Mouse (Mus musculus) hindbrain, embryonic 15.5 days (tissue): ENCODE results near the gene March6. TPM values are rescaled to one million over a fixed set of nuclear protein-coding genes. Genes with fewer than 3 reads are reported as not detected.
A peak's percentile ranks its signal among the peaks of the same experiment; 100 is the strongest.

Experiments
- ATAC-seq: fragments of 200-750 bp; cut with Nextera tagmentation; 2 replicates; pipeline ENCODE4 v1.8.0; 2017; ENCODE audit warnings: low read depth, moderate number of reproducible peaks, moderate TSS enrichment; ENCODE audit not compliant: low FRiP score
- H3K27ac ChIP-seq: fragments of 300-500 bp; sonication (generic); replicated peaks from 2 replicates; pipeline ENCODE4 v1.5.1; 2015; ENCODE audit warnings: mild to moderate bottlenecking, inconsistent platforms
- H3K27me3 ChIP-seq: fragments of 300-500 bp; sonication (generic); 2 replicates; pipeline ENCODE4 v1.6.1; 2015; ENCODE audit warnings: control low read depth, inconsistent platforms
- H3K36me3 ChIP-seq: fragments of 300-500 bp; sonication (generic); 2 replicates; pipeline ENCODE4 v1.6.1; 2015; ENCODE audit warnings: control low read depth, inconsistent platforms
- H3K4me1 ChIP-seq: fragments of 300-500 bp; sonication (generic); replicated peaks from 2 replicates; pipeline ENCODE4 v1.6.1; 2015; ENCODE audit warnings: control low read depth, inconsistent platforms
- H3K4me2 ChIP-seq: fragments of 300-500 bp; sonication (generic); 2 replicates; pipeline ENCODE4 v1.6.1; 2015; ENCODE audit warnings: moderate library complexity, mild to moderate bottlenecking, inconsistent platforms
- H3K4me3 ChIP-seq: fragments of 300-500 bp; sonication (generic); 2 replicates; pipeline ENCODE4 v1.5.1; 2015; ENCODE audit warnings: mild to moderate bottlenecking, inconsistent platforms
- H3K9ac ChIP-seq: fragments of 300-500 bp; sonication (generic); 2 replicates; pipeline ENCODE4 v1.6.1; 2015; ENCODE audit warnings: inconsistent platforms
- H3K9me3 ChIP-seq: fragments of 300-500 bp; sonication (generic); 2 replicates; pipeline ENCODE4 v1.6.1; 2016; ENCODE audit warnings: control low read depth, inconsistent platforms
- WGBS: fragments of 180-500 bp; shearing (Covaris S2); methylation state at CpG from one replicate; pipeline ENCODE4 v1.1.7; 2015; 5-methylcytosine and 5-hydroxymethylcytosine counted together
- polyA plus RNA-seq: library from polyadenylated mRNA; unstranded; fragments of >200 nt; fragmentation: Nextera tagmentation; extraction: Ambion mirVana; gene quantifications from 2 replicates; pipeline ENCODE4 v1.2.1, GENCODE M21; 2015

March6 gene
- polyA plus RNA-seq, 1 experiment from 2014 or later, result 75.5 TPM

DNA sequence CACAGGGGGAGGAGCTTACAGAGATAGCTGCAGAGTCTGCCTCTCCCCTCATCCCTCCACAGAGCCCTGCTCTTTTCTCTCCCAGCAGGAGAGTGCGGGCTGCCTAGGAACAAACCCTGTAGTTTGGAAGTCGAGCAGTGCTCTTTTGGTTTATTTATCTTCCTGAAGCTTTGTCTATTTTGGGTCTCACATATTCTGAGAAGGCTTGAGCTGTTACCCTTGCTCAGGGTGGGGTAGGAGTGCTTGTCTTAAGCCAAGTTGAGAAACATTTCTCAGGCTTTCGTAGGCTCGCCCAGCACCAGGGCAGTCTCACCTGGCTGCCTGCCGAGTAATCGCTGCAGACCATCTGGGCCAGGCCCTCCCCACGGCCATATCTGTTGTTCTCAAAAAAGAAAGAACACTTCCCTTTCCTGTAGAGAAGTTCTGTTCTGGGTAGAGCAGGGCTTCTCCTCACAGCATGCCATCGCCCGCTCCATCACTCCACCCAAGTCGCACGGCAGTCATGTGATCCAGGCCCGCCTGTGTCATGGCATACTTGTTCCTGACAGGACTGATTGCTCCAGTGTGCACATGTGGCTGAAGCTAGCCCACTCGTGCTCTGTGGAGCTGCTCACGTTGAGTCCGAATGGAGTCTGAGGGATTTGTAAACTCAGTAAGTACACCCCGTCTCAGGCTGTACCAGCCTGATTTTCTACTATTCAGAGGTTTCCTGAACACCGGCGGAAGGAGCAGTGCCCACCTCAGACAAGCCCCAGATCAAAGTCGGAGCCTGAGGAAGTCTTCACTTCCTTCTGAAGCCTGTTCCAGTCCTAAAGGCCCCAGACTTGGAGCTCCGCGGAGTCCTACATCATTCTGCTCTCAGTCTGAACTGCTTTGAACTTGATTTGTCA lies 112.8 kb downstream of the March6 start:
- Histone ChIP-seq H3K4me1 (peaks cover 6% of the 10 kb centered on the region; the same call in 1 of the 2 replicates), H3K9ac (no peak overlapping the region), H3K9me3 (no peaks in the 10 kb centered on the region), H3K4me3 (no peak overlapping the region), H3K36me3 (no peaks in the 10 kb centered on the region), H3K27me3 (no peaks in the 10 kb centered on the region), H3K4me2 (peak overlapping the region; percentile 29), H3K27ac (0 out of 2 replicates have a peak overlapping the region, but pooled peaks have one; percentile 38)
- peak; percentile 63; the same call in 1 of the 2 replicates for ATAC-seq
- WGBS, result 55% methylated on average over 21 of the region's 21 CpGs

DNA sequence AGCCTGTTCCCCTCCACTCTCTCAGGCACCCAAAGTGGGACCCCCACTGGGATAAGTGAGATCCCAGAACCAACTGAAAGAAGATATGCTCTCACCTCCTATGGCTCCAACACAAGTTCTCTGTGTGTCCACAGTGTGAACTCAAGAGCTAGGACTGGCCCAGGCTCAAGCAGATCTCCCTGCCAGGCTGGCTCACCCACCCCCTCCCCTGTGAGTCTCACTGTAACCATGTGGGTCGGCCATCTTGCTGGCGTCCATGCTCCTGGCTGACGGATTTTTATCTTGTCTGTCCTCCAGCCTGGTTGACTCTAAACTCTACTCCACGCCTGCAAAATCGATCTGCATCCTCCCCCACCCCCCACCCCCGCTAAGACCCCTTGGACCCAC lies 113.5 kb downstream of the March6 start:
- Histone ChIP-seq H3K36me3 (no peaks in the 10 kb centered on the region), H3K4me3 (no peak overlapping the region), H3K27ac (0 out of 2 replicates have a peak overlapping the region, but pooled peaks have one; percentile 15), H3K9ac (no peak overlapping the region), H3K27me3 (no peaks in the 10 kb centered on the region), H3K9me3 (no peaks in the 10 kb centered on the region), H3K4me2 (0 out of 2 replicates have a peak overlapping the region, but pooled peaks have one; percentile 29), H3K4me1 (peaks cover 4% of the 10 kb centered on the region; the same call in 1 of the 2 replicates)
- ATAC-seq, result 0 out of 2 replicates have a peak, but pooled peaks have one; percentile 16
- WGBS, result 73% methylated on average over 6 of the region's 6 CpGs

DNA sequence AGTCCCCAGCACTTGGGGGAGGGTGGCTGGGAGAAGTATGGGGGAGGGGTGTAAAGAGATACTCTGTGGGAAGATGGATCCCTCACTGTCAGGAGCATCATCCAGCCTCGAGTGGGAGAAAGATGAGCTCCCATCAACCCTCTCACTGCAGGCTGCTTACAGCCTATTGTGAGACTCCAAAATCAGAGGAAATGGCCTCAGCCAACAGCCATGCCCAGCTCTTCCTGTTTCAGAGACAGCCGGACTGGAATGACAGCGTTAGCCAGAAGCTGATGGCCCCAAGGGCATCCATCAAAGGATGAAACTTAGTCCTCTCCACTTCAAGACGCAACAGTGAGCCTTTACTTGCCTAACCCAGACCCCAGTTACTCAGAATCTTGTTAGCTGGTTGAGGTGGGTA lies 115.7 kb downstream of the March6 start:
- H3K36me3 ChIP-seq, result no peaks in the 10 kb centered on the region
- no peak overlapping the region for H3K27ac ChIP-seq
- no peak for ATAC-seq
- H3K4me1 ChIP-seq, result peaks cover 4% of the 10 kb centered on the region; the same call in 1 of the 2 replicates
- H3K9ac ChIP-seq, result no peak overlapping the region
- H3K4me2 ChIP-seq, result no peak overlapping the region
- WGBS, result 75% methylated on average over 4 of the region's 4 CpGs
- H3K4me3 ChIP-seq, result no peak overlapping the region
- H3K9me3 ChIP-seq, result no peaks in the 10 kb centered on the region
- no peaks in the 10 kb centered on the region for H3K27me3 ChIP-seq

DNA sequence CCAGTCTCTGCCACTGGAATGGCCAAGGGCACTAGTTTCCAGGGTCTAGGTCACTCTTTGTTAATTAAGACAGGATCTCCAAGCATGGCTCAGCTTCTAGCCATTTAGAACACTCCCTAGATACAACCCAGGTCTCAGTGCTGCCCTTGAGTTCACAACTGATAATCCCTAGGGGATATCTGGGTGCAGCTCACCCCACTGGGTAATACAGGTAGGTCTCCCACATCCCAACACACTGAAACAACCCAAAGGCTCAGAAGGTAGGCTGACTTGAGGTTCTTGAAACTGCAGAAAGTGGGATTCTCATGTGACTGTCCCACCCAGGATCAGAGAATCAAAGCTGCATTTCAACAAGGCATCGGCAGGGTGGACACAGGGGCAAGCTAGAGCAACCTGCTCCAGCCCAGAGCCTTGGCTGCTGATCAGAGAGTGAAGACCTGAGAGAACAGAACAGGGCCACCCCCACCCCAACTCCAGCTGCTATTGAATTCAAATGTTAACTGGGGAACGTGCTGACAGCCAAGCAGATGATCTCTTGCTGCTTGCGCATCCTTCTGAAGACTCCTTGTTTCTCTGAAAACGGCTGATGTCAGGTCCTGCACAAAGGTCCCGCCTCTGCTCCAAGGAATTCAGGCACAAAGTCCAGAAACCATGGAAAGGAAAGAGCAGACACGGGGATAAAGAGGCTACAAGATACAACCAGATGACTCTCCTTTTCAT lies 116.5 kb downstream of the March6 start:
- no peak overlapping the region for H3K9ac ChIP-seq
- WGBS, result 48% methylated on average over 6 of the region's 6 CpGs
- H3K4me1 ChIP-seq, result peaks cover 4% of the 10 kb centered on the region; the same call in 1 of the 2 replicates
- no peak overlapping the region for H3K4me2 ChIP-seq
- H3K27ac ChIP-seq, result no peak overlapping the region
- no peaks in the 10 kb centered on the region for H3K27me3 ChIP-seq
- no peaks in the 10 kb centered on the region for H3K9me3 ChIP-seq
- no peak overlapping the region for H3K4me3 ChIP-seq
- ATAC-seq, result no peak
- H3K36me3 ChIP-seq, result no peaks in the 10 kb centered on the region

DNA sequence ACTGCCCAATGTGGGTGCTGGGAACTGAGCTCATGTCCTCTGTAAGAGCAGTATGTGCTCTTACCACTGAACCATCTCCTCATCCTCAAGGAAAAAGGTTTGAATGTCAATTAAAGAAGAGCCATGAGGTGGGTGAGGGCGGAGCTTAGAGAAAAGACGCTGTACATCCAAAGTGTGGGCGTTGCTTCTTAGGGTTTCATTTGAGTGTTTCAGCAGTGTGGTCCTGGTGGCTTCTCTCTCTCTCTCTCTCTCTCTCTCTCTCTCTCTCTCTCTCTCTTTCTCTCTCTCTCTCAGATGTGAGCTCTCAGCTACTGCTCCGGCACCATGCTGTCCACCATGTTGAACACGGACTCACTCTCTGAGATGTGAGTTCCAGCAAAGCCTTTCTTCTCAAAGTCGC lies 117.2 kb downstream of the March6 start:
- H3K27ac ChIP-seq, result no peak overlapping the region
- H3K36me3 ChIP-seq, result no peaks in the 10 kb centered on the region
- H3K9ac ChIP-seq, result no peak overlapping the region
- H3K4me1 ChIP-seq, result peaks cover 3% of the 10 kb centered on the region; the same call in 1 of the 2 replicates
- H3K27me3 ChIP-seq, result no peaks in the 10 kb centered on the region
- no peak overlapping the region for H3K4me2 ChIP-seq
- no peak for ATAC-seq
- H3K4me3 ChIP-seq, result no peak overlapping the region
- H3K9me3 ChIP-seq, result no peaks in the 10 kb centered on the region
- WGBS, result 85% methylated on average over 6 of the region's 6 CpGs

DNA sequence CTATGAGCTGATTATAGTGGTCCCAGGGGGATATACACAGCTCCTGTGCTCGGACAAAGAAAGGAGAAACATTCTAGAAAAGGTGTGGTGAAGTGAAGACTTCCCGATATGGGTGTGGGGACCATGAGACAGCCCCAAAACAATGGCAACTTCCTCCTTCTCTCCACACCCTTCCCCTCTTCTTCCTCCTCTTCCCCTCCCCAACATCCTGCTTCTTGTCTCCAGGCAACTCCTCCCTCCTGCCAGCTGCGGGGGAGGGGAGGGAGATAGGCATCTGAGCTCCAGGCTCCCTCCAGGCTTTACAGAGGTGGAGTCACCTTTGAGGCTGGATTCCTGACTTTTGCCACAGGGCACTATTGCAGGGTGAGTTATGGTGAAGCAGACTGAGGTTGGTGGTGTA lies 117.9 kb downstream of the March6 start:
- no peak overlapping the region for H3K9ac ChIP-seq
- no peak overlapping the region for H3K4me3 ChIP-seq
- no peaks in the 10 kb centered on the region for H3K36me3 ChIP-seq
- no peak overlapping the region for H3K4me2 ChIP-seq
- no peaks in the 10 kb centered on the region for H3K27me3 ChIP-seq
- H3K9me3 ChIP-seq, result no peaks in the 10 kb centered on the region
- ATAC-seq, result no peak
- no peak overlapping the region for H3K27ac ChIP-seq
- WGBS, result 50% methylated on average over 3 of the region's 3 CpGs
- H3K4me1 ChIP-seq, result no peaks in the 10 kb centered on the region

DNA sequence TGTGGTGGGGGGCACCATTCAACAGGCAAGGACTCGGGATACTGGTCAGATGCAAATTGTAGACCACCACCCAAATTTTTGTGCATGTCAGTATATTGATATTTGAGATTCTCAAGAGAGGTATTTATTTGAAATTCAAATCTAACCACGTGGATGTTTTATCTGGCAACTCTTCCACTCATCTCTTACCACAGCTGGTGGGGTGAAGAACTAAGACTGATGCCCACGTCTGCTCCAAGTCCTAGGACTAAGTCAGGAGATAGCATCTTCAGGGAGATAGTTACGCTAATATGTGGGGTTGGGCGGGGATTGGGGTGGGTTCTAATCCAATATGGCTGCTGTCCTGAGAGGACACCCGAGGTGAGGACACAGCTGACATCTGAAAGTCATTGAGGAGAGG lies 118.4 kb downstream of the March6 start:
- Histone ChIP-seq H3K4me3 (no peak overlapping the region), H3K9ac (no peak overlapping the region), H3K4me1 (no peaks in the 10 kb centered on the region), H3K36me3 (no peaks in the 10 kb centered on the region), H3K27me3 (no peaks in the 10 kb centered on the region), H3K4me2 (no peak overlapping the region), H3K9me3 (no peaks in the 10 kb centered on the region), H3K27ac (no peak overlapping the region)
- 85% methylated on average over 6 of the region's 6 CpGs for WGBS
- no peak for ATAC-seq

DNA sequence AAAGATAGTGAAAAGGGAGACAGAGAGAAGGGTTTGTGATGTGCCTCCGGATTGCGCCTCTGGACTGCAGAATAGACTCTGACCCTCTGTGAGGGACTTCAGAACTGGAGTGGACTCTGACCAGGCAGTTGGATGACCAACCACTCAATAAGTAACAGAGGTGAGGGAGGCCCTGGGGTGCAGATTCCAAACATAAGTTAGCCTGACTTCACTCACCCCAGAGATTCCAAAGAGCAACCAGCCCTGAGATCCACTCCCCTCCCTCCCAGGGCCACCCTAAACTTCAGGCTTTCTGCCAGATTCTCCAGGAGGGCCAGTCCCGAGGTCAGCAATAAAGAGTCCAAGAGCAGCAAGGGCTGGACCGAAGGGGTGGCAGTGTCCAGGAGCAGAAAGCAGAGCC lies 123.4 kb downstream of the March6 start:
- Histone ChIP-seq H3K27ac (no peak overlapping the region), H3K4me3 (no peak overlapping the region), H3K4me1 (peaks cover 7% of the 10 kb centered on the region), H3K9me3 (no peaks in the 10 kb centered on the region), H3K36me3 (no peaks in the 10 kb centered on the region), H3K9ac (no peak overlapping the region), H3K4me2 (no peak overlapping the region), H3K27me3 (no peaks in the 10 kb centered on the region)
- ATAC-seq, result no peak
- 84% methylated on average over 4 of the region's 4 CpGs for WGBS

DNA sequence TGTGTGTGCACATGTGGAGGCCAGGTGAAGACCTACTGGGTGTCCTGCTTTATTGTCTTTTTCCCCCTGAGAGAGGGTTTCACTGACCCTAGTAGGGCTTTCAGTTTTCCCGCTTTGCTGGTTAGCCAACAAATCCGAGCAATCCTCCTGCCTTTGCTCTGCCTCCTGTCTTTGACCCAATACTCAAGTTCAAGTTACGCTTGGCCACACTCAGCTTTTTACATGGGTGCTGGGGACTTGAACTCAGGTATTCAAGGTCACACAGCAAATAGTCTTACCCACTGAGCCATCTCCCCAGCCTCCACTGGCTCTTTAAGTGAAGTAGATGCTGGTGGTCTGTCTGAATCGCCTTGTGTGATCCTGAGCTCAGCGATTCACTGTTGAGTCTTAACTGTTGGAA lies 124.0 kb downstream of the March6 start:
- WGBS, result 85% methylated on average over 5 of the region's 5 CpGs
- no peak overlapping the region for H3K27ac ChIP-seq
- peaks cover 13% of the 10 kb centered on the region for H3K4me1 ChIP-seq
- H3K9me3 ChIP-seq, result no peaks in the 10 kb centered on the region
- H3K4me3 ChIP-seq, result no peak overlapping the region
- H3K9ac ChIP-seq, result no peak overlapping the region
- no peak for ATAC-seq
- H3K36me3 ChIP-seq, result no peaks in the 10 kb centered on the region
- H3K27me3 ChIP-seq, result no peaks in the 10 kb centered on the region
- H3K4me2 ChIP-seq, result no peak overlapping the region

Other genes with a start within 250 kb of the March6 start
- 1.0 and 1.5 TPM in 2 replicates for gene Ankrd33b, start 163.3 kb downstream of the March6 start, polyA plus RNA-seq
- 2.6 and 2.8 TPM in 2 replicates for gene Ropn1l, start 77.3 kb downstream of the March6 start, polyA plus RNA-seq
- 11.1 and 15.6 TPM in 2 replicates for gene Cmbl, start 34.3 kb upstream of the March6 start, polyA plus RNA-seq
- gene Cct5, start 70.8 kb upstream of the March6 start, polyA plus RNA-seq, result 473 and 479 TPM in 2 replicates
- gene Fam173b, start 70.8 kb upstream of the March6 start, polyA plus RNA-seq, result 9.7 and 10.0 TPM in 2 replicates